Mouse (Mus musculus) T-cell, adult 66 days (primary cell): ENCODE measurements around the gene Trim8. TPM values are rescaled to one million over a fixed set of nuclear protein-coding genes. Genes with fewer than 3 reads are reported as not detected.

ENCODE experiments used
- total RNA-seq, 2 experiments: library from RNA; stranded (reverse); gene quantifications; 3 replicates in 1 of 2; 4 replicates in 1 of 2; pipeline ENCODE4 v1.2.4; 2023

Trim8 gene
- 10 to 100 TPM; 63.2 to 64.5 TPM for total RNA-seq

DNA sequence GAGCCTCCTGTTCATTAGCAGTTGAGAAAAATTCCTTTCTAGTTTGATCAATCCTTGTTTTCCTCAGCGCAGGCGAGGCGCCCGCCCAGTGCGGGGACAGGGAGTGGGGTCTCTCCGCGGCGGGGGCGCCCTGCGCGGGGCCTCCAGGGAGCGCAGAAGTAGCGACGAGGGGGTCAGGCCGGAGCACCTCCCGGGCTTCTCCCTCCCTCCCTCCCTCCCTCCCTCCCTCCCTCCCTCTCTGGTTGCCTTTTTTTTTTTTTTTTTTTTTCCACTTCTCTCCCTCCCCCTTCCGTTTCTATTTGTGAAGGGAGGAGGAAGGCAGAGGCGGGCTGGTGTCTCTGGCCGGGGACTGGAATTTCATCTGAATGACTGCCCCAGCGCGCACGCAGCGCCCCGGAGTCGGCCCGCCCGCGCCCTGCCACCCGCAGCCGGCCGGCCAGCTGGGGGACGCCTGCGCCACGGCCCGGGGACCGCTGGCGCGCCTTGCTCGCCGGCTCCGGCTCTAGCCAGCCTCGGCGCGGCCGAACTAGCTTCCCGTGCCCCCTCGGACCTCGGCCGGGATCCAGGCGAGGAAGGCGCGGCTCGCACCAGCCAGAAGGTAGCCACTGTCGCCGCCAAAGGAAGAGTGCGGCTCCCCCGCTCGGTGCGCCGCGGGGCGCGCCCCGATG is at the start of gene Trim8:
Gene Trim8, plus strand, starts transcription at position 302 of the 668 bp plus-strand sequence.

Other genes starting within 250 kb of the Trim8 start
- gene Nfkb2, start 197.4 kb upstream of the Trim8 start, total RNA-seq, result 10 to 100 TPM; 68.7 to 78.2 TPM
- gene Psd, start 174.5 kb upstream of the Trim8 start, total RNA-seq, result 1 to 10 TPM in 1 of 2 experiments, under 1 TPM in 1; 0.30 to 1.3 TPM
- gene Fbxl15, start 173.5 kb upstream of the Trim8 start, total RNA-seq, result 1 to 10 TPM; 4.3 TPM
- gene Cuedc2, start 163.0 kb upstream of the Trim8 start, total RNA-seq, result 10 to 100 TPM; 27.9 to 34.0 TPM
- 1 to 10 TPM; 2.8 to 8.9 TPM for gene Mfsd13a, start 160.6 kb upstream of the Trim8 start, total RNA-seq
- not detected for gene 2310034G01Rik, start 151.4 kb upstream of the Trim8 start, total RNA-seq
- 100 to 1,000 TPM; 104 to 112 TPM for gene Actr1a, start 106.0 kb upstream of the Trim8 start, total RNA-seq
- gene Sufu, start 104.8 kb upstream of the Trim8 start, total RNA-seq, result 10 to 100 TPM; 37.4 to 38.4 TPM
- 10 to 100 TPM; 12.5 to 13.7 TPM for gene Arl3, start 71.5 kb downstream of the Trim8 start, total RNA-seq
- 10 to 100 TPM; 13.4 to 15.7 TPM for gene Sfxn2, start 71.7 kb downstream of the Trim8 start, total RNA-seq
- gene Wbp1l, start 97.4 kb downstream of the Trim8 start, total RNA-seq, result 10 to 100 TPM; 65.0 to 73.3 TPM
- not detected for gene Cyp17a1, start 171.5 kb downstream of the Trim8 start, total RNA-seq
- gene Borcs7, start 188.2 kb downstream of the Trim8 start, total RNA-seq, result 1 to 10 TPM; 4.0 to 5.3 TPM
- gene As3mt, start 205.8 kb downstream of the Trim8 start, total RNA-seq, result 10 to 100 TPM; 25.3 to 27.8 TPM